Mouse (Mus musculus): ENCODE data around the gene Spg20. TPM values are rescaled to one million over a fixed set of nuclear protein-coding genes. Genes with fewer than 3 reads are reported as not detected.
A peak's percentile ranks its signal among the peaks of the same experiment; 100 is the strongest.

The Spg20 gene
- polyA plus RNA-seq, 1 experiment, result 49.3 TPM

GRCm38 (mm10) chr3:55172478-55172877 lies 60.6 kb downstream of the Spg20 start:
- Histone ChIP-seq H3K4me3 (no peak overlapping the region), H3K36me3 (ENCODE audit: control insufficient read depth, insufficient read depth) (no peaks in the 10 kb centered on the region), H3K79me2 (ENCODE audit: control insufficient read depth, insufficient read depth) (no peaks in the 10 kb centered on the region), H3ac (ENCODE audit: control insufficient read depth, insufficient read length) (no peak overlapping the region), H3K27me3 (ENCODE audit: control insufficient read depth, insufficient read depth, insufficient read length) (no peaks in the 10 kb centered on the region), H3K4me2 (ENCODE audit: low read depth) (no peak overlapping the region)
- TF ChIP-seq TCF3 (IDR thresholded peaks at IDR 0.05; ENCODE audit: insufficient read length, low read depth) (no peak), E2F4 (IDR thresholded peaks at IDR 0.05; ENCODE audit: insufficient read depth) (no peak), POLR2AphosphoS2 (IDR thresholded peaks at IDR 0.05; ENCODE audit: insufficient read length, low read depth) (no peak)

GRCm38 (mm10) chr3:55177271-55177670 lies 65.4 kb downstream of the Spg20 start:
- Histone ChIP-seq H3ac (ENCODE audit: control insufficient read depth, insufficient read length) (no peak overlapping the region), H3K4me2 (ENCODE audit: low read depth) (no peak overlapping the region)
- TF ChIP-seq E2F4 (IDR thresholded peaks at IDR 0.05; ENCODE audit: insufficient read depth), result no peak
- TF ChIP-seq MYOG (IDR thresholded peaks at IDR 0.05; ENCODE audit: control insufficient read depth in 1 of 3, insufficient read depth in 1 of 3, insufficient read length in 2 of 3, low read depth in 2 of 3), result peak; percentile 48 to 97 (median 92)
- peak; percentile 69 to 88 (median 85) for TF ChIP-seq MYOD1 (IDR thresholded peaks at IDR 0.05; ENCODE audit: control insufficient read depth in 1 of 3, insufficient read length in 2 of 3, low read depth in 2 of 3)
- peak; percentile 90 for TF ChIP-seq TCF12 (IDR thresholded peaks at IDR 0.05; ENCODE audit: insufficient read depth, poor library complexity, severe bottlenecking)

GRCm38 (mm10) chr3:55181766-55182165 lies 69.9 kb downstream of the Spg20 start, which contains the start of gene Sohlh2:
TSS of gene Sohlh2 (plus strand) at chr3:55182028.
- H3K4me3 ChIP-seq, result no peak within 1 kb of the TSS
- no peak within 1 kb of the TSS for H3K4me2 ChIP-seq (ENCODE audit: low read depth)
- no peaks in the 10 kb centered on the region for H3K79me2 ChIP-seq (ENCODE audit: control insufficient read depth, insufficient read depth)
- H3ac ChIP-seq (ENCODE audit: control insufficient read depth, insufficient read length), result no peak within 1 kb of the TSS
- no peak for TF ChIP-seq SRF (IDR thresholded peaks at IDR 0.05; ENCODE audit: control insufficient read depth, insufficient read length, low read depth)
- no peak for TF ChIP-seq POLR2AphosphoS2 (IDR thresholded peaks at IDR 0.05; ENCODE audit: insufficient read length, low read depth)
- TF ChIP-seq USF1 (IDR thresholded peaks at IDR 0.05; ENCODE audit: low read depth), result no peak
- no peak for TF ChIP-seq MYOD1 (IDR thresholded peaks at IDR 0.05; ENCODE audit: control insufficient read depth in 1 of 3, insufficient read length in 2 of 3, low read depth in 2 of 3)
- no peaks in the 10 kb centered on the region for H3K27me3 ChIP-seq (ENCODE audit: control insufficient read depth, insufficient read depth, insufficient read length)
- no peaks in the 10 kb centered on the region for H3K36me3 ChIP-seq (ENCODE audit: control insufficient read depth, insufficient read depth)

More at GRCm38 (mm10) chr3:55177271-55177670, 65.4 kb downstream of the Spg20 start:
- Histone ChIP-seq H3K36me3 (ENCODE audit: control insufficient read depth, insufficient read depth) (no peaks in the 10 kb centered on the region), H3K4me3 (no peak overlapping the region), H3K79me2 (ENCODE audit: control insufficient read depth, insufficient read depth) (no peaks in the 10 kb centered on the region), H3K27me3 (ENCODE audit: control insufficient read depth, insufficient read depth, insufficient read length) (no peaks in the 10 kb centered on the region)

Other genes starting within 250 kb of the Spg20 start
- gene Sertm1, start 196.2 kb upstream of the Spg20 start, polyA plus RNA-seq (2012; fragmentation: generic; extraction: Trizol), result not detected
- gene Ccna1, start 56.6 kb upstream of the Spg20 start, polyA plus RNA-seq (2012; fragmentation: generic; extraction: Trizol), result not detected
- gene Ccdc169, start 25.2 kb downstream of the Spg20 start, polyA plus RNA-seq (2012; fragmentation: generic; extraction: Trizol), result 0.12 TPM
- 3.1 TPM for gene Sohlh2, start 69.9 kb downstream of the Spg20 start, polyA plus RNA-seq (2012; fragmentation: generic; extraction: Trizol)
- gene Dclk1, start 130.3 kb downstream of the Spg20 start, polyA plus RNA-seq (2012; fragmentation: generic; extraction: Trizol), result 70.4 TPM

Measured in myocyte (in vitro differentiated cells).